Mouse (Mus musculus): Measurements from ENCODE around the gene Sde2. TPM values are rescaled to one million over a fixed set of nuclear protein-coding genes. Genes with fewer than 3 reads are reported as not detected.
"Not testable (repeated sequence)": the region's sequence is repeated elsewhere in the genome, so short reads cannot be mapped to it uniquely, and the experiment has no call there.

Sde2 gene
- polyA plus RNA-seq, 1 experiment from 2014 or later, result 28.7 TPM

DNA sequence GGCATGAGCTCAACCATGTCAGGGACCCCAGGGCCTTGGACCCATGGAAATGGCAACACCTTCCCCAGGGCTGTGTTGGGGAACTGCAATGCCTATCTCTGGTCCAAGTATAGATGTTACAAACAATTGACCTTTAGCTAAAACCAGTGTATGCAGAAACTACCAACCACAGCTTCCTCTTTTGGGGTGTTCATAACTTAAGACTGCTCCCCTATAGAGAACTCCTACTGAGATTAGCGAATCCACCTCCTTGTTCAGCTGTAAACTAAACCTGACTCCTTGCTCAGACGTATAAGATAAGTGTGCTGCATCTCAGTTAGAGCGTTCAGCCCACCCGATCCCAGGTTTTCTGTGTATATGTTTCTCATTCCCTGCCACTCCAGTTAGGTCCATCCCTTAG lies 24.3 kb upstream of the Sde2 start:
- Histone ChIP-seq H3K9me3 (ENCODE audit: control insufficient read depth, low read length) (no peaks in the 10 kb centered on the region; the same call in 1 of the 2 replicates), H3K27me3 (ENCODE audit: control insufficient read depth, insufficient read depth, low read length) (no peaks in the 10 kb centered on the region), H3K9ac (replicated peaks; ENCODE audit: low read length) (no peak overlapping the region), H3K36me3 (ENCODE audit: control insufficient read depth, insufficient read depth, low read length) (no peaks in the 10 kb centered on the region), H3K4me2 (ENCODE audit: low read length) (no peak overlapping the region), H3K27ac (replicated peaks; ENCODE audit: low read depth, low read length) (no peak overlapping the region), H3K4me1 (ENCODE audit: control insufficient read depth, insufficient read depth, low read length) (no peaks in the 10 kb centered on the region), H3K4me3 (replicated peaks; ENCODE audit: low read depth, low read length) (no peak overlapping the region)
- DNase-seq (no peak), ATAC-seq (ENCODE audit: low FRiP score, low TSS enrichment) (no peak)
- WGBS, result 93% methylated on average over 4 of the region's 4 CpGs

DNA sequence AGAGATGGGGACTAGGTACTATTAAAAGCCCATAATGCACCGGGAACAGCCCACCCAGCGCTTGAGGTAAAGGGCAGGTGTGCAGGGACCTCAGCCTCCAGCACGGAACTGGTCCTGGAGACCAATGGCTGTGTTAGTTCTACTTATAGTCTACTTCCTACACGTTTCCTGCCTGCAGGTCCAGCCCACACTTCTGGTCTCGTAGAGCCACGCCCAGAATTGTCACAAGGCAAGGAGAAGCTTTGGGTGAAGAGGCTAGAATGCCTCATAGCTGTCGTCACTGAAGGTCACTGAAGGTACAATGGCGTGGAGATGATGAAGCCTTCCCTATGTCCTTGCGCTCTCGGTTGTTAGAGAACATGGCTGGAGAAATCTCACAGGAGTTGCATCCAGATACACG lies 21.2 kb upstream of the Sde2 start:
- H3K36me3 ChIP-seq (ENCODE audit: control insufficient read depth, insufficient read depth, low read length), result no peaks in the 10 kb centered on the region
- no peak overlapping the region for H3K4me3 ChIP-seq (replicated peaks; ENCODE audit: low read depth, low read length)
- 92% methylated on average over 11 of the region's 11 CpGs for WGBS
- H3K9ac ChIP-seq (replicated peaks; ENCODE audit: low read length), result no peak overlapping the region
- H3K27ac ChIP-seq (replicated peaks; ENCODE audit: low read depth, low read length), result no peak overlapping the region
- no peaks in the 10 kb centered on the region; the same call in 1 of the 2 replicates for H3K9me3 ChIP-seq (ENCODE audit: control insufficient read depth, low read length)
- H3K27me3 ChIP-seq (ENCODE audit: control insufficient read depth, insufficient read depth, low read length), result no peaks in the 10 kb centered on the region
- H3K4me1 ChIP-seq (ENCODE audit: control insufficient read depth, insufficient read depth, low read length), result no peaks in the 10 kb centered on the region
- no peak for ATAC-seq (ENCODE audit: low FRiP score, low TSS enrichment)
- no peak for DNase-seq
- H3K4me2 ChIP-seq (ENCODE audit: low read length), result no peak overlapping the region

DNA sequence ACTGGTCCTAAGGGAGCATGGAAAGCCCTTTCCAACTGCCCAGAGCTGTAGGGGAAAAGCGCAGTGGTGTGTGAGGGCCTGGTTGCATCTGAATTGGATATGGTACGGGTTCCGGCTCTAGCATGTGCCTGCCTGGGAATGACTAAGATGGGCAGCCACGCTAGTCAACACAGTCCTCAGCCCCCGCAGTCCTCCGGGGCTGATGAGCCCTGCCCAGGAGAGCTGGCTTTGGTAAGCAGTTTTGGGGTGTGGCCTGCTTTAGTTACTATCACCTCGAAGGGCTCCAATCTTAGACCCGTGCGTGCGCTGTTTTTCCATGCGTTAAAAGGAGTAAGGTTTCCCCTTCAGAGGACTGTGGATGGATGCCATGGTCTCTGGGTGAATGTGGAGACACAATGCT lies 20.8 kb upstream of the Sde2 start:
- ATAC-seq (ENCODE audit: low FRiP score, low TSS enrichment) (no peak), DNase-seq (no peak)
- Histone ChIP-seq H3K4me1 (ENCODE audit: control insufficient read depth, insufficient read depth, low read length) (no peaks in the 10 kb centered on the region), H3K27me3 (ENCODE audit: control insufficient read depth, insufficient read depth, low read length) (no peaks in the 10 kb centered on the region), H3K9ac (replicated peaks; ENCODE audit: low read length) (no peak overlapping the region), H3K27ac (replicated peaks; ENCODE audit: low read depth, low read length) (no peak overlapping the region), H3K9me3 (ENCODE audit: control insufficient read depth, low read length) (no peaks in the 10 kb centered on the region; the same call in 1 of the 2 replicates), H3K4me3 (replicated peaks; ENCODE audit: low read depth, low read length) (no peak overlapping the region), H3K36me3 (ENCODE audit: control insufficient read depth, insufficient read depth, low read length) (no peaks in the 10 kb centered on the region), H3K4me2 (ENCODE audit: low read length) (no peak overlapping the region)
- WGBS, result 88% methylated on average over 11 of the region's 11 CpGs

- DNase-seq (no peak), ATAC-seq (ENCODE audit: low FRiP score, low TSS enrichment) (no peak)
- H3K27me3 ChIP-seq (ENCODE audit: control insufficient read depth, insufficient read depth, low read length), result no peaks in the 10 kb centered on the region
- no peaks in the 10 kb centered on the region; the same call in 1 of the 2 replicates for H3K9me3 ChIP-seq (ENCODE audit: control insufficient read depth, low read length)
- H3K27ac ChIP-seq (replicated peaks; ENCODE audit: low read depth, low read length), result no peak overlapping the region
- 74% methylated on average over 14 of the region's 14 CpGs for WGBS
- H3K9ac ChIP-seq (replicated peaks; ENCODE audit: low read length), result no peak overlapping the region
- no peak overlapping the region for H3K4me2 ChIP-seq (ENCODE audit: low read length)
- no peaks in the 10 kb centered on the region for H3K4me1 ChIP-seq (ENCODE audit: control insufficient read depth, insufficient read depth, low read length)
- no peak overlapping the region for H3K4me3 ChIP-seq (replicated peaks; ENCODE audit: low read depth, low read length)
- no peaks in the 10 kb centered on the region for H3K36me3 ChIP-seq (ENCODE audit: control insufficient read depth, insufficient read depth, low read length)
These were observed 20.2 kb upstream of the Sde2 start for GRCm38 (mm10) chr1:180830588-180831346.

DNA sequence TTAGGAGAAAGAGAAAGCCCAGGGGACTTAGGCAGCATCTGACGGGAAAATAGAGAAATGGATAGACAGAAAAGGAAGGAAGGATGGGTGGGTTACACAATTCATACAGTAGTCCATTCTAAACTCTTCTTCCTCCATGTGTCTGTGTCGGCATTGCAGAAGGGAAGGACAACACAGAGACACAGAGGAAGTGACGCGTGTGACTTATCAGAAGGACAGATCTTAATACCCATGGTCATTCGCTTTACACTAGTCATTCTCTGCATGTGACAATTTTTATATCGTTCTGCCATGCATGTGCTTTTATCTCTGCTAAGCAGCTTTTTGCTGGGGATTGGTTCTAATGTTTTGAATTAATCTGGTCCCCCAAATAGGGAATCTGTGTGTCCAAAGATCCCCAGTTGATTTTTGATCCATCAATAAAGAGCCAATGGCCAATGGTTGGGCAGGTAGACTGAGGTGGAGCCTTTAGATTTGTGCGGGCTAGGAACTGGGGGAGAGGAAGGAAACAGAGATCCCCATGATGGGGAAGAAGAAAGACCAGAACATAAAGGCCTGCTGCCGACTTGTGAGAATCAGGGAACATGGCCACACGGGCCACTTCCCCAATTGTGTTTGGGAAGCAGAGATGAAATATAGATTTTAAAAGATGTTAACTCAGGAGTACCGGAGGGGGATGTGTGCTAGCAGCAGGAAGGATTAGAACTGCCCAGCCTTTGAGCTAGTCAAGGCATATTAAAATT lies 15.5 kb upstream of the Sde2 start:
- ATAC-seq (ENCODE audit: low FRiP score, low TSS enrichment) (no peak), DNase-seq (no peak)
- H3K9ac ChIP-seq (replicated peaks; ENCODE audit: low read length), result no peak overlapping the region
- no peaks in the 10 kb centered on the region for H3K4me1 ChIP-seq (ENCODE audit: control insufficient read depth, insufficient read depth, low read length)
- H3K27ac ChIP-seq (replicated peaks; ENCODE audit: low read depth, low read length), result no peak overlapping the region
- H3K4me3 ChIP-seq (replicated peaks; ENCODE audit: low read depth, low read length), result no peak overlapping the region
- no peak overlapping the region for H3K4me2 ChIP-seq (ENCODE audit: low read length)
- no peaks in the 10 kb centered on the region for H3K27me3 ChIP-seq (ENCODE audit: control insufficient read depth, insufficient read depth, low read length)
- H3K36me3 ChIP-seq (ENCODE audit: control insufficient read depth, insufficient read depth, low read length), result no peaks in the 10 kb centered on the region
- 78% methylated on average over 10 of the region's 10 CpGs for WGBS
- no peaks in the 10 kb centered on the region for H3K9me3 ChIP-seq (ENCODE audit: control insufficient read depth, low read length)

- H3K9ac ChIP-seq (replicated peaks; ENCODE audit: low read length); H3K27ac ChIP-seq (replicated peaks; ENCODE audit: low read depth, low read length); ATAC-seq (ENCODE audit: low FRiP score, low TSS enrichment); H3K4me1 ChIP-seq (ENCODE audit: control insufficient read depth, insufficient read depth, low read length); DNase-seq; H3K4me2 ChIP-seq (ENCODE audit: low read length); H3K36me3 ChIP-seq (ENCODE audit: control insufficient read depth, insufficient read depth, low read length); H3K9me3 ChIP-seq (ENCODE audit: control insufficient read depth, low read length); H3K27me3 ChIP-seq (ENCODE audit: control insufficient read depth, insufficient read depth, low read length); H3K4me3 ChIP-seq (replicated peaks; ENCODE audit: low read depth, low read length): not testable (repeated sequence)
- WGBS, result 95% methylated on average over 8 of the region's 8 CpGs
These were observed 14.5 kb upstream of the Sde2 start for GRCm38 (mm10) chr1:180836467-180836866.

DNA sequence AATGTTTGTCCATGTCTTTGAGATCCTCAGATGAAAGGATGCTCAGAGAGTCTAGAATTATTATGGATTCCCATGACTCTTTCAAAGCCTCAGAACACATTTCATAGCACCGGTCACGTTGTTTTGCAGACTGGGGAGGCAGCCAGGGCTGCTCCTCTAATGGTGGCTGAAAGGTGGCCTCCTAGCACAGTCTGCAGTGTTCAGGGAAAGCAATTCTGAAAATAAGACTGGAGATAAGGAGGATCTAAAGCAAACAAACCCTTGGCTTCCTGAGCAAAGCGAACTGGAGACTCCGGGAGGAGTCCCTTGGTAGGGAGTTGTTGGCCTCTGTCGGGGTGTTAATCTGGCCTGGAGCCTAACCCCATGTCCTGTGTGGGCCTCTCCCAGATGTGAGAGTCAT lies 13.7 kb upstream of the Sde2 start:
- no peak overlapping the region for H3K4me2 ChIP-seq (ENCODE audit: low read length)
- DNase-seq (no peak), ATAC-seq (ENCODE audit: low FRiP score, low TSS enrichment) (no peak)
- no peak overlapping the region for H3K9ac ChIP-seq (replicated peaks; ENCODE audit: low read length)
- H3K4me3 ChIP-seq (replicated peaks; ENCODE audit: low read depth, low read length), result no peak overlapping the region
- 90% methylated on average over 5 of the region's 5 CpGs for WGBS
- H3K9me3 ChIP-seq (ENCODE audit: control insufficient read depth, low read length), result no peaks in the 10 kb centered on the region
- no peaks in the 10 kb centered on the region for H3K4me1 ChIP-seq (ENCODE audit: control insufficient read depth, insufficient read depth, low read length)
- H3K27ac ChIP-seq (replicated peaks; ENCODE audit: low read depth, low read length), result no peak overlapping the region
- no peaks in the 10 kb centered on the region for H3K27me3 ChIP-seq (ENCODE audit: control insufficient read depth, insufficient read depth, low read length)
- no peaks in the 10 kb centered on the region for H3K36me3 ChIP-seq (ENCODE audit: control insufficient read depth, insufficient read depth, low read length)

DNA sequence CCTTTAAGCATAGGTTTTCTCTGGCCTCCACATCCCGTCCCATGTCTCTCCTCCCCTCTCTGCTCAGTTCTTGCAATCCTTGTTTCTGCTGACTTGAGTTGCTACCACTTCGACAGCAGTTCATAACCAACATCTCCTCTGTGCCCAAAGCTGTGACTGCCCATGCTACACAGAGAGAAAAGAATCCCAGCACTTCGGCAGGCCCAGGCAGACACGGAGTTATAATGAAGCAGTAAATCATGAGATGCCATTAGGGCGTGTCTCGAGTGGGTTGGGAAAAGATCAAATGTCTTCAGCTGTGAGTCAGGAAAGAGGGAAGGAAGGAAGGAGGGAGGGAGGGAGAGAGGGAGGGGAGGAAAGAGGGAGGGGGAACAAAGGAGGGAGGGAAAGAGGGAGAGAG lies 12.9 kb upstream of the Sde2 start:
- DNase-seq, result no peak
- Histone ChIP-seq H3K27me3 (ENCODE audit: control insufficient read depth, insufficient read depth, low read length) (no peaks in the 10 kb centered on the region), H3K4me2 (ENCODE audit: low read length) (no peak overlapping the region), H3K9ac (replicated peaks; ENCODE audit: low read length) (no peak overlapping the region), H3K4me1 (ENCODE audit: control insufficient read depth, insufficient read depth, low read length) (no peaks in the 10 kb centered on the region), H3K4me3 (replicated peaks; ENCODE audit: low read depth, low read length) (no peak overlapping the region), H3K36me3 (ENCODE audit: control insufficient read depth, insufficient read depth, low read length) (no peaks in the 10 kb centered on the region), H3K9me3 (ENCODE audit: control insufficient read depth, low read length) (no peaks in the 10 kb centered on the region), H3K27ac (replicated peaks; ENCODE audit: low read depth, low read length) (no peak overlapping the region)
- no peak for ATAC-seq (ENCODE audit: low FRiP score, low TSS enrichment)
- 66% methylated on average over 6 of the region's 6 CpGs for WGBS
